Mouse (Mus musculus): Measurements from ENCODE around the gene Kcnmb3.

Gene Kcnmb3

DNA sequence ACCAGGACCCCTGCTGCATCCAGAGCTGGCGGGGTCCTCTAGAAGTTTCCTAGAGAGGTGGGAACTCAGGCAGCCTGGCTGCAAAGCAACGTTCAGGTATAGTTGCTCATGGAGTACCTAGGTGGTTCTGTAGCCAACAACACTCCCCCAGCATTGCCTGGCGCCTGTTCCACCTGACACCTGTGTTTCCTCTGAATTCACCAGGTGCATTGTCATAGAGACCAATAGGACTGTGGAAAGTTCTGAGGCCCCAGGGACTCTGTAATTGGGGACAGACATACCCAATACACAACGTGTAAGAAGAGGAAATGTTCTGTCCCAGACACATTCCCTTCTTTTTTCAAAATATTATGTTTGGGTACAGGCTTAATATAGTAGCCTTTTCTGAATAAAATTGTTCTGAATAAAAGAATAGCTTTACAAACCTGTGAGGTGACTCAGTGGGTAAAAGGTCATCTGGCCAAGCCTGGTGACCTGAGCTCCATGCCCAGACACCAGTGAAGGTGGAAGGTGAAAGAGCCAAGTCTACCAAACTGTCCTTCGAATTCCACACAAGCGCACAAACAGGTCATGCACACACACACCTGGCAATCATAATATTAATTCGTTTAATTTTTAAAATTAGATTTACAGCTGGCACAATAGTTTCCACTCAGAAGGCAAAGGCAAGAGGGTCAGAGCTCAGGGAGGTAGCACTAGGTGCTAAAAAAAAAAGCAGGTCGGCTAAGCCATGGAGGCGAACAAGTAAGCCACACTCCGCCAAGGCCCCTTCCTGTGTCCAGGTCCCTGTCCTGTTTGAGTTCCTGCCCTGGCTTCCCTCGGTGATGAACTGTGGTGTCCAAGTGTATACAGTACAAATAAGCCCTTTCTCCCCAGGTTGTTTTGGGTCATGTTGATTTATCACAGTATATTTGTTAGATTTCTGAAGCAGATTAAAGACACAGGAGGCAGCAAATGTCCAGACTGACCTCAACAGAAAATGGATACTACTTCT, at the start of gene Kcnmb3:
Gene Kcnmb3, minus strand, starts transcription at position 135 of the 994 bp plus-strand sequence.
- no peak for DNase-seq

DNA sequence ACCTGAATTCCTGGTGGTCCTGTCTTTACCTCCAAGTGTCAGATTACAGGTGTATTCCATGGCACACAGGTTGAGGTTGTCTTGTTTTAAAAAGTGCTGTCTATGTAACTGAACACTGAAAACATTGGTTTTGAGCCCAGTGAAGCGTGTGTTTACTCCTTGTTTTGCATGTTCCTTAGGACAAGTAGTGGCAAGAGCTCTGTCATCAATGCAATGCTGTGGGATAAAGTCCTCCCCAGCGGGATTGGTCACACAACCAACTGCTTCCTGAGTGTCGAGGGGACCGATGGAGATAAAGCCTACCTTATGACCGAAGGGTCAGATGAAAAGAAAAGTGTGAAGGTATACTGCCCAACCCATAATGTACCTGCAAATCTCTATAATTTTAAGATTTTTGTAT, 46.1 kb upstream of the Kcnmb3 start:
- no peak for DNase-seq

DNA sequence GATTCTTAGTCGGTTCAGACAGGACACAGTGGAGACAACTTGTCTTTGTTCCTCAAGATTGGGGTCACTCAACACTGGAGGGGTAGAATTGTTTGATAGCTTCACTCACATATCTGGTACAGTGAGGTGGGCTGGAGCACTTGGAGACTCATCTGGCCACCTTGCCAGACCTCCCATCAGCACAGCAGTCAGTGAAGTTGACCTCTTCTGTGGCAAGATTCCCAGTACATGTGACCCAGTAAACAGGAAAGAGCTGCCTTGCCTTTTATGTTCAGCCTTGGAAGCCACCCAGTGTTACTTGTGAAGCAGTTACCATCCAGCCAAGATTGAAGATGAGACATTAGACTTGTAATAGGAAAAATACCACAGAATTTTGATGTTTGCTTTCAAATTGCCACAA, 45.5 kb upstream of the Kcnmb3 start:
- no peak for DNase-seq

DNA sequence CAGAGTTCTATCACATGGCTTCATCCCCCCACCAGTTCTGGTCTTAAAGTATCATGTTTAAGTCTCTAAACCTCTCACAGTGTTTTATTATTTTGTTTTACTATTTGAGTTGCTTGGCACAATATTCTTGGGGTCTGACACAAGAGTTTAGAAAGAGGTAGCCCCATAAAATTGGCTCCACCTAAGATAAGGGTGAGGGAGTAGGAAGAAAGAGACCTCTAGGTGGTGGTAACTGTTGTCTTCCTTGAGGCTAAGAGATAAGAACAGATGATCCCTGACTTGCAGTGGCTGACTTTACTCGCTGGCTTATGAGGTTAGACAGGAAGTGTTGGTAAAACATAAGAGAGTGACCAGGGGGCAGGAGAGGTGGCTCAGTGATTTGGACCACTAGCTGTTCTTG, 43.7 kb upstream of the Kcnmb3 start:
- DNase-seq: no peak

DNA sequence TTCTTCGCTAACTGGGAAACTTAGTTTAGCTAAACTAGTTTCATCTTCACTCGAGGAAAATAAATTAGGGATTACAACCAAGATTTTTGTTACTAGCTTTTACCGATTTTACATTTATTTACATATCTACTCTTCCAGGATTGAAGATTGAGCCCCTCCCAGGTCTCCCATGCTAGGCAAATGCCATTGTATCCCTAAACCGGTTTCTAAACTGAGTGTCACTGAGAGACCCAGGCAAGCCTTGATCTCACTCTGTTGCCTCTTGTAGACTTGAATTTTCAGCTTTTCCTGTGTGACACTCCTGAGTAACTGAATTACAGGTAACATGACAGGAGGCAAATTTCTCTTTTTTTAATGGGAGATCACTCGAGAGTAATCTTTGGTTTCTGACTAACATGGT, 38.0 kb upstream of the Kcnmb3 start:
- no peak for DNase-seq

DNA sequence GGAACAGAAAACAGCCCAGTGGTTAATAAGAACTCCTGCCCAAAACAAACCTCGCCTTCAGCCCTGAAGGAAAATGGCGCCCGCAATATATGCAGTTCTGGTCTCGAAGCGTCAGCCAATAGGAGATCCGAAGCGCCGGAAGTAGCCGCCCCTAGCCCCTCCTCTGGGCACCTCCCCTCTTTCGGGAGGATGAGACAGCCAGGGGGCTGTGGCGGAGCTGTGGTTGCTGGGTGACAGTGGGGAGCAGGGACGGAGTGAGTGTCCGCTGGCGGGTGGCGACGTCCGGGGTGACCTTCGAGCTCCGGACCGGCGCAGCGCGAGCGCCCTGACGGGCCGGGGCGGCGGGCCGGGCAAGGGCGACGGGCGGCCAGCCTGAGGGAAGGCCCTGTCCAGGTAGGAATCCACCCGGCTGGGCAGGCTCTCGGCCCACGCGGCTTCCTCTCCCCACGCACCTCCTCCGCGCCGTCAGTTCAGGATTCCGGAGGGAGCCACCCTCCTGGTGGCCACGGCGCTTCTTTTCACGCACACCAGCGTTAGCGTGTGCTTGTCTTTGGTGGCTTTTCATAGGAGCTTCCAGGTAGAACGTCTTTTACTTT, 37.4 kb upstream of the Kcnmb3 start, which contains the start of gene Mfn1:
Gene Mfn1, plus strand, starts transcription at position 163 of the 596 bp plus-strand sequence.
- DNase-seq: peak; percentile 95

DNA sequence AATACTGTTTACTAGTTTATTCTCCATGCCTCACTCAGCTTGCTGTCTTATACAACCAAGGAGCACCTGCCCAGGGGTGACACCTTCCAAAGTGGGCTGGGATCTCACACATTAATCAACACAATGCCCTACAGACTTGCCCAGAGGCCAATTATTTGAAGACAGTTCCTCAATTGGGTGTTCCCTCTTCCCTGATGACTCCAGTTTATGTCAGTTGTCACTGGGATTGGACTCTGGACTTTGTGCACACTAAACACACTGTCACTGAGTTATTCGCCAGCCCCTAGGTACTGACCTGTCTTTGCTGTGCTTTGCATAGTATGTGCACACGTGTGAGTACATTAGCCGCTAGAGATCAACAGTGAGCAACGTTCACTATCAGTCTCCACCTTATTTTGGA, 35.1 kb upstream of the Kcnmb3 start:
- DNase-seq: no peak

DNA sequence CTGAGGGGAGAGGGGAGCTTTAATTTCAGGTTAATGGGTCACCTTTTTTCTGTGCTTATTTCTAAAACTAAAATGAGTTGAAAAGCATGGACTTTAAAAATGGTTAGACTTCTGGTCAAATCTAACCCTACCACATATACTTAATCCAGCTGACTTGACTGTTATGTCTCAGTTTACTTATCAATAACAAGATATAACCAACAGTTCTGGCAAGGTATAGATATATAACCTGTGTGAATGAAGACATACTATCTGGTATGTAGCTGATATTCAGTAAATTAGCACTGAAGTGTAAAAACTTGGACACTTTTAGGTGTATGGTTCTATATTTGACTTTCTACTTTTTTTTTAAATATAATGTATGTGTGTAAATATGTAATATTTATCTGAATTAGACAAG, 21.5 kb upstream of the Kcnmb3 start:
- DNase-seq: no peak

DNA sequence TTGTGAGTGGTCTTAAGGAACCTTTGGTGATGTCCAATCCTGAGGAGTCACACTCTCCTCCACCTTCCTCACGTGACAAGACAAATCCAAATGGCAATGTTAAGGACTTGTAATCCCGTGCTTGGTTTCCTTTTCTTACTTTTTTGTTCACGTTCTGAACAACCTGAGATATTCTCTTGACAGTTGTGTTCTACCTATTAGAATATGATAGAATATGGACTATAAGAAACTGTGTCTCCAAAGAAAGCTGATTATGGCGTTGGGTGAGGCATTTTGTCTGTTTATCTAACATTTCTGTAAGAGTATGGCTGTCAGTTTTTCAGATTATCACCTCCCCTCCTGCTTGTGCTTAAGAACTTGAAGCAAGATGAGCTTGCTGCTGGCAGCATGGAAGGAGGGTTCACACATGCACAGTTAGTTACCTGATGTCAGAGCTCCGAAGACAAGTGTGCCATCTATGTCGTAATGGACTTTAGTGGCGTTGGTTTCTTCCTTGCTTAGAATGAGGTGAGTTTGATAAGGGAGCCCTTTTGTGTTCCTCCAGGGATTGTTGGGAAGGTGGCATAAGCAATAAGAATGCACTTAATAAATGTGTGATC, 20.8 kb upstream of the Kcnmb3 start:
- DNase-seq: peak; percentile 29

DNA sequence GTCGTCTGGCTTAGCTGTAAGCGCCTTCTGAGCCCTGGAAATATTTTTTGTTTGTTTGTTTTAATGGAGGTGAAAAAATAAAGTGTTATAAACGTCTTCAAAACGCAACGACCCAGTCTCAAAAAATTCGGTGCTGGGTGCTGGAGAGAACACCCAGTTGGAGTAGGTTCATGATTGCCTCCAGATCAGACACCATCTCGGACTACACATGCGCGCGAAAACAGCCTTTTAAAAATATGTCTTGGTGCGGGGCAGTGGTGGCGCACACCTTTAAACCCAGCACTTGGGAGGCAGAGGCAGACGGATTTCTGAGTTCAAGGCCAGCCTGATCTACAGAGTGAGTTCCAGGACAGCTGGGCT, 19.1 kb upstream of the Kcnmb3 start:
- DNase-seq: peak; percentile 46

DNA sequence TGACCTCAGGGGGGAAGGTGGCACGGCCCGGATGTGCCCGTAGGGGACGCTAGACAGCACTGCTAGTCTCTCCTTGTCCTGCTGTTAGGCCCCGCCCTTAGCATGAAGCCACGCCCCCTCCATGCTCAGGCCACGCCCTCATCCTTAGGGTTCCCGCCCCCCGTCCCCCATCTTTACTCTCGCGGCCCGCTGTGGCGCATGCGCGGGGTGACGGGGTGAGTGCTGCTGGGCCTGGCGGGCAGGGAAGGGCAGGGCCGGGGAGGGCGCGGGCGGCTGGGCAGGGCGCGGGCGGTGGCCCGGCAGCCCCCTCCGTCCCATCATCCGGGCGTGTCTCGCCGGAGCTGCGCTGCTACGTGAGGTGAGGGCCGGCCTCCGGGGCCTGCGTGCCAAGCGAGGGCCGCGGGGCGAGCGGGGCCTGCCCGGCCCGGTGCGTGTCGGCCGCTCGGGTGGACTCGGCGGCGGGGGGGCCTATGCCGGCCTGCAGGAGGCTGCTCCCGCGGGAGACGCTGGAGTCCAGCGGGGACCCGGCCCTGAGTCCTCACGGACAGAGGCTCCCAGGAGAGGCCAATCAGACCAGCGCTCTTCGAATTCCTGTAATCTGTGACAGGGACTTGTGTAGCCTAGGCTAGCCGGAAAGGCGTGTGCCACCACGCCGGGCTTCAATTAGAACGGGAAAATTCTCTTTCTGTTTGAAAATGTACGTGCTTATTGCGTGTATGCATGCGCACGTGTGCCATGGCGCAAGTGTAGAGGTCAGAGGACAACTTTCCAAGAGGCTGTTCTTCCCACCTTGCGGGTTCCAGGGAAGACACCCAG, 18.6 kb upstream of the Kcnmb3 start:
- peak; percentile 97 for DNase-seq

DNA sequence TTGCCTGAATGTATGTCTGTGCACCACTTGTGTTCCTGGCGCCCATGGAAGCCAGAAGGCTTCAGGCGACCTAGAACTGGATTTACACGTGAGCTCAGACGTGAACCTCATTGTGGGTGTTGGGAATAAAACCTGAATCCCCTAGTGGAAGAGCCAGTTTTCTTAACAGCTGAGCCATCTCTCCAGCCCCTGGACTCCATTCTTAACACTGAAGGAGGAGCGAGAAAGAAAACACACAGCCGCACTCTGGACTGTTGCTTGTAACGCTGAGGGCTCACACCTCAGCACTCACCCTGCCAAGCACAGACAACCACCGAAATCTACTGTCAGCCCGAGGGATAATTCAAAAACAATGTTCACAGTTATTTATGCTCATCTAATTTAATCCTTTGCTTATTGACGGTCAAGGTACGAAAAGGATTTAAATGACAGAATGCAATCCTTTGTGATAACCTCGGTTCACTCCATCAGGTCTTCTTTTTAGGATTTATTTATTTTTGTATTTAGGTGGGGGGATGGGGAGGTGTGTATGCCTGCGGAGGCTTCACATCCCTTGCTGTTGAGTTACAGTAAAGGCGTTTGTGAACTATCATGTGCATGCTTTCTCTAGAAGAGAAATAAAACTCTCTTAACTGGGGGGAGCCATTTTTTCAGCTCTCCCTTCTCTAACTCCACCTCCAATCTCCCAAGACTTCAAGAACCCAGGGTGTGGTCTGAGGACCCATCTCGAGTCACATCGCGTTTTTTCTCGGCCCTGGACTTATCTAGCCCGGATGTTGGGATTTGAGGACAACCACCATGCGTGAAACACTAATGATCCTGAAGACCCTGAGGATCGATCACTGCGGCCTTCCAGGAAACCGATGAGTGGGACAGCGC, 17.7 kb upstream of the Kcnmb3 start, which contains the start of gene Zfp639:
Gene Zfp639, plus strand, starts transcription at position 764 of the 879 bp plus-strand sequence.
- no peak for DNase-seq

DNA sequence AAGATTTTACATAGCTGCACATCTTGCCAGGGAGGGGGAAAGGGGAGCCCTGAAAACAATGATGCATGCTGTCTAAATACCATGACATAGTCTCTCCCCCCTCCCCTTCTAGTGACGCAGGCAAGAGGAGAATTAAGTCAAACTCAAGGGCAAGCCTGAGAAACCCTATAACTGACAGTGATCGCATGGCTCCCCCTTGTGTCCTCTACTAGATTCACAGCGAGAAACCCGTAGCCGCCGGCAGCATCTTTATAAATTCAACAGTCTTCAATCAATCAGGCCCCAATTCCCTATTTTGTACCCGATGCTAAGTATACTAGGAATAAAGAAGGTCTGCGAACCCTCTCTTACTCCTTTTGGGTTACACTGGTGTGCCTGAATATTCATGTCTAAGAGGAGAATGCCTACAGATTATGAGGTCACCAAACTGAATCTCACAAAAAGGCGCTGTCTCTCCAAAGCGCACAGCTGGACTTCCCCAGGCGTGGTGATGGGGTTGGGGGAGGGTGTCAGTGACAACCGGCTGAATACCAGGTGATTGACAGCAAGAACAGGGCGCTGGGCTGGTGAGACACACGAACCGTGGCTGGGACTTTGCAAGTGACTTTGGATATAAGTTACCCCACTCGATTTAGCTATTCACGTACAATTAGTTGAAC, 16.8 kb upstream of the Kcnmb3 start:
- DNase-seq: peak; percentile 62

DNA sequence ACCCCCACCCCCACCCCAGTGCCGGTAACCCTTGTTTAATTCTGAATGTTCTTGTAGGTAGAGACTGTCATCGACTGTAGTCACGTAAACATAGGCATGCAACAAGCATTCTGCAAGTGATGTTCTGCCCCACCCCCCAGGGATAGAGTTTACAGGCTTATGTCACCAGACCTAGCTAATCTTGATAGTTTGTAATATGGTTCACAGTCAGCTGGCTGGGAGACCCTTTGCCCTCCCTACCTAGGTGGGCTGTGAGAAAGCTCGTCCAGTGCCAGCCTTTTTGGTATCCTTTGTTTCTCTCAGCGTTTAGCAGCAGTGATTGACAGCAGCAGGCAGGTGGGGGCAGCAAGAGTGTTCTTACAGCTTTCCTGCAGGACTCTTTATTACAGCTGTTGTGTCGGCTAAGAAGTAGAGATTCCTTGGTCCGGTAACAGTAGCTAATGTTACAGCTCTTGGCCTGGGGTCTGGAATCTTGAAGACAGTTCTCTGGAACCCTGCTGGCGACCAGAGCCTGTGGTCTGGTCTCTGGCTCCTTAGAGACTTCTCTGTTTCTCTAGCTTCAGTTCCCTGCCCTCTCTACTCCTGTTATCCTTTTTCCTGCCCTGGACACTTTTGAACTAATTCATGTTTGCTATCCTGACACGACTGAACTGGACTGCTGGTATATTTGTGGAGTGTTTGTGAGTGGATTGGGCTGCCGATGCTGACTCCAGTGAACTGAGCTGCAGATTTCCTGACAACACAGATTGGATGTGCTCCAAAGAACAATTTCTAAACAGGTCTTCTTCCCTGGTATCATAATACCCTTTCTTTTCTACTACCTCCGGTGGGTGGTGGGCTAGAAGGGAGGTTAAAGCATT, 14.6 kb upstream of the Kcnmb3 start:
- DNase-seq: no peak

DNA sequence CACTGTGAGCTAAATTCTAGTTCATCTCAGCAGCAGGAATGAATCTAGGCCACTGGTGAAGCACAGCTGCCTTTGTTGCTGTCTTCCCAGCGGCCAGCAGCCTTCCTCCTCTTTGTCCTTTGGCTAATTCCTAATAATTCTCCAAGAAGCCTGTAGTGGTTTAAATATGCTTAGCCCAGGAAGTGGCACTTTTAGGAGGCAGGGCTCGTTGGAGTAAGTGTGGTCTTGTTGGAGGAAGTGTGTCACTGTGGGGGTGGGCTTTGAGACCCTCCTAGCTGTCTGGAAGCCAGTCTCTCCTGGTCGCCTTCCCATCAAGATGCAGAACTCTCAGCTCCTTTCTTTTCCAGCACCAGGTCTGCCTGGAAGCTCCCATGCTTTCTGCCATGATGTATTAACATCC, 13.8 kb upstream of the Kcnmb3 start:
- DNase-seq: no peak

DNA sequence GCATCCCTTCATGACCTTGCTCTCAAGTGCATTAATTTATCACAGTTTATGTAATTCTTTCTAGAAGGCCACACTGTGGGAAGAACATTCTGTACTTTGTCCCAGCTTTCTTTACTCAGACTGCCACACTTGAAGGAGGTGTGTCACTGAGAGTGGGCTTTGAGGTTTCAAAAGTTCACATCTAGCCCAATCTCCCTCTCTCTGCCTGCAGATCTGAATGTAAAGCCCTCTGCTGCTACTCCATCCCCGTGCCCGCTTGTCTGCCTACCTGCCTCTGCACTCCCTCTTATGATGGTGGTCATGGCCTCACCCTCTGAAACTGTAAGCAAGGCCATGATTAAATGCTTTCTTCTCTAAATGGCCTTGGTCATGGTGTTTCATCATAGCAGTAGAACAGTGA, 8.3 kb upstream of the Kcnmb3 start:
- DNase-seq: no peak

DNA sequence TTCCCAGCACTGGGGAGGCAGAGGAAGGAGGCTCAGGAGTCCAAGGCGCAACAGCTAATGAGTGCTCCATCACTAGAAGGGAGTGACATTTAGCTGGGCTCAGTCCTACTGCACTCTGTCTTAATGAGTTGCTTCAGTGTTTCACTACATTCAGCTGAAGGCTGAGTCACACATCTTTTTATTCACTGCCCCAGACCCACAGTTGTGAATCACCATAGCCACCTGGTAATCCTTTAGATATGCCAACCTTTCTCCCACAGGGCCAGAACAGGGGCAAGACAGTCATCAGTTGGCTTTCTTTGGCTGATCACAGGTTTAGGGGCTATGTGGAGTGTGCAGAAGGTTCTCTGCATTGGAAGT, 4.7 kb upstream of the Kcnmb3 start:
- DNase-seq: no peak

DNA sequence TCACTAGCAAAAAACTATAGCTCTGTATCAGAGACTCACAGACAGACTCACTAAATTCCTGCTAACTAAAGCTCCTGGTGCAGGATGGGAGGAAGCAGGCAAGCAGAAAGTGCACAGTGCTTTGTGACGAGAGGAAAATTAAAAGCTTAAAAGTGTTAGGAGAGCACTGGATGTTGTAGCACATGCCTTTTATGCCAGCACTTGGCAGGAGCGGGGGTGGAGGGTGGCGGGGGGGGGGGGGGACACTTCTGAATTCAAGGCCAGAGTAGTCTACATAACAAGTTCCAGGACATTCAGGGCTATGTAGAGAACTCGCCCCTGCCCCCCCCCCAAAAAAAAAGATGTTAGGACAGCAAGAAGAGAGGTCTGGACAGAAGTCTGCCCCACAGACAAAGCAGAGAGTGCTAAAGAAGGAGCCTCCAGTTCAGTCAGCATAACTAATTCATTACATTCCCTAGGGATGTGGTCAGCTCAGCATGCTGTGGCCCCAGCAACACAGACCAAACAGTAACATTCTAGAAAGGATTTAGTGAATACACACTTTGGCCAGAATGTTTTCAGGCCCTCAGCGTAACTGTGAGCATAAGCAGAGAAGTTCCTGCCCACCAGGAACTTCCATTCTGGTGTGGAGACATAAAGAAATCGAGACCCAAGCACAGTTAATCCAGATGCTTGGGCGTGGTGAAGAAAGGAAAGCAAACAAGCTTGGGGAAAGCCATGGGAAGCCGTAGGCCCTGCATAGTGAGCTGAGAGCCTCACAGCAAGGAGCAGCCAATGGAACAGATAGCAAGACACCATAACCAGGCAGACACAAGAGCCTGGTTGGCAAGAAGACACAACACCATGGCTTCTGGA, 4.1 kb upstream of the Kcnmb3 start:
- DNase-seq: no peak

DNA sequence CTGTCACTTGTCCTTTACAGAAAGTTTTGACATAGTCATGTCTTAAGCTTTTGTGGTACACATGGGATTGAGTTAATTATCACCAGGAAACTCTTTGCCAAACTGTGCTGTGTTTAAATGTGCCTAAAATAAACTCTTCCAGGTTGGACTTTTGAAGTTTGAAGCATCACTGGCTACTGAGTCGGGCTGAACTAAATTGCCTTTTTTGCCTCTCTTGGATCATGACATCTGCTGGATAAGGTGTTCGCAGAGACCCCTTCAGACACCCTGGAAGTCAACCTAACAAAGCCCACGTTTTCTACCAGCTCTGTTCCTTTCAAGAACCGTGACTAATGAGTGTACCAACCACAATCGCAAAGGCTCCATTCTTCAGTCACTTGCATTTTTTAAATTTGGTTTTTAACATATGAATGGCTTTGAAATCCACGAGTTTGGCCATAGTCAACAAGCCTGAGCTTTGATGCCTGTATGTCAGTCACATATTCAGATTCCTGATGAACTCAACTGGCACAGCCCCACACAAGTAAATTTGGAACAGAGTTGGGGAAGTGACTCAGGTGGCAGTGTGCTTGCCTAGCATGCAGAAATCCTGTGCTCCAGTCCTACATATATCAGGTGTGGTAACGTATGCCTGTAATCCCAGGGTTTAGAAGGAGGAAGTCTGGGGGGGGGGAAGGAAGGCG, 3.2 kb upstream of the Kcnmb3 start:
- no peak for DNase-seq

Data from liver (tissue).